Mouse (Mus musculus) right cerebral cortex, postnatal 36 days (tissue): ENCODE measurements around the gene Atg4d.
"Not testable (repeated sequence)": the region's sequence is repeated elsewhere in the genome, so short reads cannot be mapped to it uniquely, and the experiment has no call there.

Source experiments
- DNase-seq, 2 experiments: peaks; one replicate each; pipeline ENCODE4 v3.0.0; 2022; ENCODE audit warnings: low spot score in 2 of 2, mixed read lengths in 1 of 2

Gene Atg4d

DNA sequence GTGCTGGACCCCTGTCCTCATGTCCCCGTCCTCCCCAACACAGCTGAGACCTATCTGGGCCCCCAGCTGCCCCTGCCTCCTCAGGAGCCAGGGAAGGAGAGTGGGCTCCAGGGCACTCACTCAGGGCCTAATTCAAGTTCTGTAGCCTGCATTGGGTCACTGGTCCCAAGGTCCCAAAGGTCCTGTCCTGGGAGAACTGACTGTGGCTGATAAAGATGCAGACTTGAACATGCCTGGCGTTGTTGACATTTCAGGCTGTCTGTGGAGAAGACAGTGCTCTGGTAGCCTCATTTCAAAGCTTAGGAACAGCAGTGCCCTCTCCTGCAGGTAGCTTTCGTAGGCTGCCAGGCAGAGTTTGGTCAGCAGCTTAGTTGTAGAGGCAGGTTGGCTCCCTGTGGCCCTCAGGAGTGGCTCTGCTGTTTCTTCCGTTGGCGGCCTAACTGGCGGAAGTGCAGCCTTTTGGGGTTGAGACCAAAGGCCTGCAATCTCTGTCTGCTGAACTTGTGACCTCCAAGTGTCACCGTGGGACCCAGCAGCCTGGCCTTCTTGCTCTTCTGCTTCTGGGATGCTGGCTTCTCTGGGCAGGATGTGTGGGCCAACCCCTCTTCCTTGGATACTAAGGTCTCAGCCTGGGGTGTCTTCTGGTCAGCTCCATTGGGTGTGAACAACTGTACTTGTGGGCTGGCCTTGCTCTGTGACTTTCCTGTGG is 8.6 kb downstream of the Atg4d start:
- no peak for DNase-seq

DNA sequence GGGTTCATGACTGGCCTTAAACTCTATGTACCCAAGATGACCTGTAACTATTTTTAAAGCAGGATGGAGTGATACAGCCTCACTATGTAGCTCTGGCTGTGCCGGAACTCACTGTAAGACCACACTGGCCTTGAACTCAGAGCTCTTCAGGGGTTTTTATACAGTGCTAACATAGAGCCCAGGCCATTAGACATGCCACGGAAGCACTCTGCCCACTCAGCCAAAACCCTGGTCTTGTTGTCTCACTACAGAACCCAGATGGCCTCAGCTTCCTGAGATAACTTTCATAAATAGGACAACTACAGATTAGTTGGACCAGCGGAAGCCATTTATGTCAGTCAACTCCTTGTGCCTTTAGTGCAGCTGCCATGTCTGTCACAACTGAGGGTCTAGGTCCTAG is 9.2 kb downstream of the Atg4d start:
- DNase-seq, result no peak

DNA sequence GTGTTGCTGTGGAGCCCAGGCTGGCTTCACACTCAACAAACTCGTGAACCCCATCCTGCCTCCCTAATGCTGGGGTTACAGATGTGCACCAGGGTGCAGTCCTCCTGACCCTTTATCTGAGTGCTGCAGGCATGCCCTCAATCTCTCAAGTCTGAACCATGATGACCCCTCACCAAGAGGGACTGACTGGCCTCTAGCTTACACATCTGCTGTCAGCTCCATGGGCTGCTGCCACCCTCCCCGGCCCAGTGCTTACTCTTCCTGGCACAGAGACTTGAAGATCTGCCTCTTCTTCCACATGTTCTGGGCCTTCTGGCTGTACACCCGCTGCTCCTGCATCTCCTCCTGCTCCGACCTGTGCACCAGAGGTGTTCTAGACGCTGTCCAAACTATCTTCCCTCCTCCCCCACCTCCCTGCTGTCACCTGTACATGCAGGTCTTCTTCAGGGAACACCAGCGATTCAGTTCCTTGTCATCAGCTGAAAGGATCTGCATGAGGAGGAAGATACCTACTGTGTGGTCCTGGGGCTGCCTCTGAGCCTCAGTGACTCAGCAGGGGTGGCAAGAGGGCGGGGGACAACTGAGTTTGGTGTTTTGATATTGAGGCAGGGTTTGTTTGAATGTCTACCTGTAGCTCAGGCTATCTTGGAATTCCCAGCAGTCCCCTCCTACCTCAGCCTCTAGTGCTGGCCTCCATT is 10.1 kb downstream of the Atg4d start:
- no peak for DNase-seq

DNA sequence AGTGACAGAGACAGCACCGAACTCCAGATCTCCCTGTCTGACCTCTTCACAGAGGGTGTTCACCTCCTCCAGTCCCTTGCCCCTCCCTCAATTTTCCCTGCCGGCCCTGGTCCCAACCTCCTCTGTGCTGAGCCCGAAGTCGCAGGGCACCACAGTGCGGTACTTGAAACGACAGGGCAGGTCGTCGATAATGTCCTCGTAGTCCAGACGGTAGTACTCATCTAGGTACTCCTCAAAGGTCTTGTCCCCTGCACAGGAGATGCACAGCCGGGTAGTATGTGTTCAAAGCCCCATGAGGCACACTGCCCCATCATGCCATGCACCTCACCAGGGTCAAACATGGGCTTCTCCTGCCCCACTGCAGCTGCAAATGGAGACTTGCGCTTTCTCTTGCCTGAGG is 10.6 kb downstream of the Atg4d start:
- no peak for DNase-seq

DNA sequence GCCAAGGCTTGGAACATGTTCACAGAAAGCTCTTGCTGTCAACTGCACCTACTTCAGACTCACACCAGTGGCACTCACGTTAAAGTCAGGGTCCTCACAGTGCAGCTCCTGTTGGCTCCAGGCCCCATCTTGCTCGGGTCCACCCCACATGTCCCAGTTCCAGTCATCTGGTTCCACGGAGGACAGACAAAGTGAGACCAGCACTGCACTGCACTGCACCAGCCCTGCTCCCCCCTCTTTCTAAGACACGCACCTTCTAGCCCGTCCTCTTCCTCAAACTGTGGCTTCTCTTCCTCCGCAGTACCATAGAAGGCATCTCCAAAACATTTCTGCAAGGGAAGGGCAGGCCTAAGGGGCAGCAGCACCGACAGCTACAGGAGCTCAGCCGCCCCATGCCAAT is 11.2 kb downstream of the Atg4d start:
- DNase-seq, result no peak

DNA sequence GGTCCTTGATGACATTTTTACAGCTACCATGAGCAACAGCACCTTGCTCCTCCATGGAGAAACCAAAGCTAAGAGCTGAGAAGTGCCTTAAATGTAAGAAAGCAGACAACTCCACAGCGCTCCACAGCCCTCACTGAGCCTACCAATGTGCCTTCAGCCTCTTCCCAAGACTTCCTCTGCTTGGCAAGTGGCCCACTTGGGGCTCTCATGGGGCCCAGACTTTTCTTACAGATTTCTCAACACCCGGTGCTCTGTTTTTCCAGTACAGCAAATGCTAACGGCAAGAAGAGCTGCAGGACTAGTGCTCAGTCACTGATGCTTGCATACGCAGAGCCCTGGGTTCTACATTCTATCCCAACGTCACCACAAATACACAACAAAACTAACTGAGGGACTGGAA is 12.7 kb downstream of the Atg4d start:
- no peak for DNase-seq

DNA sequence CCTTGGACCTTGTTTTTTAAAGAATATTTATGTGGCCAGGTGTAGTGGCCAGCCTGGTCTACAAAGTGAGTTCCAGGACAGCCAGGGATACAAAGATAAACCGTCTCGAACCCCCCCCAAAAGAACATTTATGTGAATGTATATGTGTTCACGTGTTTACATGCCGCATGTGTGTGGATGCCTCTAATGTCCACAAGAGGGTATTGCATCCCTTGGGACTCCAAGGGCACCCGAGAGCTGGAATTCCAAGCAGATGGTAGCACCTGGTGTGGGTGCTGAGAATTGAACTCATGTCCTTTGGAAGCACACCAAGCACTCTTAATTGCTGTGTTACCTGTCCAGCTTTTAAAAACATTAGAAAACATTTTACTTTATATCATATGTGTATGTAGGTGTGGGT is 18.5 kb downstream of the Atg4d start:
- DNase-seq, result no peak

DNA sequence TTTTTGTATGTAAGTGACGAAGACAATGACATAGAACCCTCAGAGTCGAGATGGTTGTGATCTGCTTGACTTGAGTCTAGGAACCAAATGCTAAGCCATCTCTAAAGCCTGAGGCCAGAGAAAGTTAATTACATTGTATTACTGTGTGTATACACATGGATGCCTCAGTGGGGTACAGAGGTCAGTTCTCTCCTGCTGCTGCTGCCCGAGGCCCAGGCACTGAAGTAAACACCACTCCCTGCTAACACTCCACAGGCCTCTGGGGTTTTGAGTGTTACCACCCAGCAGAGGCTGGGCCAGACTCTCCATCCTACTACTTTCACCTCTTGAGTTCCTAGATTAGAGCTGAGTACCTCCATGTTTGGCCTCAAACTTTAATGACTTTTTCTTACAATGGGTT is 18.9 kb downstream of the Atg4d start:
- no peak for DNase-seq

DNA sequence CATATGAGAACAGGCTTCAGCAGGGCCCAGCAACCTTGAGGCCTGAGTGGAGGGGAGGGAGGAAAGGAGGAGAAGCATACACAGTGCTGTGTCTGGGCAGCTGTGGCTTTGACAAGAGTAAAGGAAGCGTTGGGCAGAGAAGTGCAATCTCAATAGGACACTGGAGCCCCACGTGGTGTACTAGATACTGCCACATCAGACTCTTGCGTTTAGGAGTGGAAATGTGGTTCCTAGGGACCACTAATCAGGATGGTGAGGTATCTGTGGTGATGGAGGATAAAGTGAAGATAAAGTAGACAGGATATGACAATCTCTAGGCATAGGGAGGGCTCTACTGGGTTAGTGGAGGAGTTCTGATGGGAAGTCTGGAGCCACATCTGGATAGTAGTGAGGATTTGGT is 21.7 kb downstream of the Atg4d start:
- no peak for DNase-seq

DNA sequence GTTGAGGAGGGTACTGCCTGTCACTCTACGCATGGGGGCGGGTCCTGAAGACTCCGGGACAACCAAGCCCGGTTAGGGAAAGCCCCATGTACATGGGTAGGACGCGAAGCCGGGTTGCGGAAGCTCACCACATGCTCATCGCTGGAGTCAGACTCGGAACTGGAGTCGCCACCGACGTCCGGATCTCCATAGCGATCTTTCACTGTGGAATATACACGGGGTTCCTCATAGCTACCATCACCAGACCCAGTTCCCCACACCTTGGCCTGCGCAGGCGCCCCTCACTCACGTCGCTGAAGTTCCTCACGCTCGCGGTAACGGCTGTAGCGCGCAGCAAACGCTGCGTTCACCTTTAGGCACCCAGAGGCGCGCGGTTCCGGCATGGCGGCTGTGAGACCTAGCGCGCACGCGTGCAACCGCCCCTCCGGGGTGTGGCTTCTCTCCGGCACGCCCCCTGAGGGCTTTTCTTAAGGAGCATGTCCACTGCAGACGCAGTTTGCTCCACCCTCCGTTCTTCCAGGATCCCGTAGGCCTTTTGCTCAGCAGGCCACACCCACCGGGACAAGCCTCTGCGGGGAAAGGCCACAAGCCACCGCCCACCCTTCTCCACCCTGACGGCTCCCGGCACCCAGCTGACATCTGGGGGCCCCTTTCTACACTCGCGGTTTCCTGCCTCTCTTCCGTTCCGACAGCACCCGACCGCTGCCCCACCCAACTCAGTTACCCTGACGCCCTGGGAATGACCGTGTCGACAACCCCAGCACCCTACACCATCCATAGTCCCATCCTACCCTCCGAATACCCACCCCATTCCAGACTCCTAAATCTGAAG is 22.7 kb downstream of the Atg4d start, which contains the start of gene Kri1:
TSS of gene Kri1 (minus strand) at position 399 of the 832 bp plus-strand sequence.
- peak; percentile 95 to 97 for DNase-seq

DNA sequence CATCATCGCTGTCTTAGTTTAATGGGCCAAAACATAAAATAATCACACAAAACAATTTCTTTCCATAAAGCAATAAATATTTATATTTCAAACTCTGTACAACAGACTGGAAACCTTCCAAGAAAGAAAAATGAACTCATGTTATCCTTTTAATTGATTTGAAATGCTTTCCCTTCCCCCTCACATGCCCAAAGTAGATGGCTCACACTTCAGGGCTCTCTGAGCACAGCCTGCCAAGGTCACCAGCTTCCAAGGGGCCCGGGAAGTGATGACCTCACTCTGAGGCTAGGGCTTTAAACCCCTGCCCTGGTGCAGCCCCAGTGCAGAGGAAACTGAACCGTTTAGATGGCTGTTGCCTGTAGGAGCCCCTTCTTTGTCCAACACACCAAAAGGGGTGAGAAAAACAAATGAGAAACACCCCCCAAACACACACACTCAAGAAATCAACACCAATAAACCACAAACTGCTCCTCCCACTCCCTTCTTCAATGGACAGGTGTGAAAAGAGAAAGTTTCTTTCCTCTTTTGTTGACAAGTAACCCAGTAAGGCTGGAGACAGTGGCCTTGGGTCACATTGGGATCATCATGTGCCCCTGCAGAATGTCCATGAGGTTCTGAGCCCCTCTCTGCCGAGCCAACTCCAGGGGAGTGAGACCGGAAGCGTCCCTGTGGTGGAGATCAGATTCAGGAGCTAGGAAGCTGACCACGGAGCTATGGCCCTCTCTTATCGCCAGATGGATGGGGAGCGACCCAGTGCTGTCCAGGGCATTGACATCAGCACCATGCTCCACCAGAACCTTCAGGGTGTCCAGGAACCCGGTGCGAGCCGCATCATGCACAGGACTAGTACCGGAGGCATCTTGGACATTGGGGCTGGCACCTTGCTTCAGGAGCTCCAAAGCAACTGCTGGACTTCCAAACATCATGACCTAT is 23.6 kb downstream of the Atg4d start:
- DNase-seq, result no peak

DNA sequence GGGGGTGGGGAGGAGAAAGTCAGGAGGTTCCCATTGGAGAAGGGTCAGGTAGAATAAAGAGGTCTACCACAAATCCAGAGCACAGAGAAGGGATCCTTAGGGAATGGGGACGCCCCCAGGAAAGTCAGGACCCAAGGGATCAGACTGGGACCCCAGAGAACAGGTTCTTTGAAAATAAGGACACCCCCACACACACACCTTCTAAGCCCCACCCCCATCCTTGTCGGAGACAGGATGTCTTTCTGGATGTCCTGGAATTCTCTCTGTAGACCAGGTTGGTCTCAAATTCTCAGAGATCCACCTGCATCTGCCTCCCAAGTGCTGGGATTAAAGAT is 24.2 kb downstream of the Atg4d start:
- no peak for DNase-seq

DNA sequence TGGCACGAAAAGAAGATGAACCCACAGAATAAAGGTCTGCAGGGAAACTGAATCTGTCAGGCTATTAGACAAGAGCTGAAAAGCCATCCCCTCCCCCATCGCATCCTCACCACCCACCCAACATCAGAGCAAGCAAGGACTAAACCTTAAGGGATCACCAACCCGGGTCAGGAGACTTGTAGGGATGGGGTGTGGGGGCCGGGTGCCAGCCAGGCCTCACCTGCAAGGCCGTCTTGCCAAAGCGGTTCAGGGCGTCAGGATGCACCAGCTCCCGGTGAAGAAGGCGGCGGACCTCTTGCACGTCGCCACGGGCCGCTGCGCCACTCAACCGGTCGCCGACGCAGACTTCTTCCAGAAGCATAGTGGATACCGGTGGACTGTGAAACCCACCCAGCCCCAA is 25.5 kb downstream of the Atg4d start:
- DNase-seq, result peak in 1 of 2 experiments; percentile 44

DNA sequence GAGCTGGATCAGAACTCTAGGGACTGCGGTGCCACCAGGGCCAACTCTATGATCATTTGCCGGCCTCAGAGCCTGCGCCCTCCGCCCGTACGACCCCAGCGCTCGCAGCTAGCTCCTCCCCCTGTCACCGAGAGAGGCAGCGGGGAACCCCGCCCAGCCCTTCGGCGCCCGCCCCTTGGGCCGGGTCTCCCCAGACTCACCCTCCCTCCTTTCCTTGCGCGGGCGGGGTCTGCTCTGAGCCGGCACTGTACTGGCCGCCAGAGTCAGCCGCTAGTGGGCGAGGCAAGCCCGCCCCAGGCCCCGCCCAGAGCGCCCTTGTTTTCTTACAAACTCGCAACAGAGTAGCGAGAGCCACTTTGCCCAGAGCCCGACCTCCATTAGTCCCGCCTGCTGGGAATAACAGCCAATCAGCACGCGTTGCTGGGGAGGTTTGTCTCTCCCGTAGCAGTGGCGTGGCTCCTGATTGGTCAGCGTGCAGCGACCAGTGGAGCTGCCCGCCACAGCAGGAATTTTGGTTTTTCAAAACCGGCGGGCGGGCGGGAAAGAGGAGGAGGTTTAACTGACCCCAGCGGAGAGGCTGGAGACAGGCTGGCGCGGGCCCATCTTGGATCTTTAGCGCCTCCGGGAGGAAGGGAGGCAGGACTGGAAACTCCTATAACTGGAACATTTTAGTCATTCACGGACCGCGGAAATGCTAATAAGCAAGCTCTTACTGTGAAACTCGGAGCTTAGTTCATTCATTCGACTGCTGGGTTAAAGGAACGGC is 26.1 kb downstream of the Atg4d start, which contains the start of gene Cdkn2d:
TSS of gene Cdkn2d (minus strand) at position 386 of the 766 bp plus-strand sequence.
- peak; percentile 100 for DNase-seq

DNA sequence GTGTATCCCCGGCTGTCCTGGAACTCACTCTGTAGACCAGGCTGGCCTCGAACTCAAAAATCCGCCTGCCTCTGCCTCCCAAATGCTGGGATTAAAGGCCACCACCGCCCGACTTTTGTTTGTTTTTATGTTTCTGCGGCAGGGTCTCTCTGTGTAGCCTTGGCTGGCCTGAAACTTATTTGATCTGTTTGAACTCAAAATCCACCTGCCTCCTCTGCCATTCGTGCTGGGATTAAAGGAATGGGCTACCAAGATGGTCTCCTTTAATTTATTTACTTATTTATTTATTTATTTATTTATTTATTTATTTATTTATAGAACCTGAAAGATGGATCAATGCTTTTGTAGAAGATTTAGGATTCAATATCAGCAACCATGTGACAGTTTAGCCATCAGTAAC is 26.8 kb downstream of the Atg4d start:
- DNase-seq, result not testable (repeated sequence)

DNA sequence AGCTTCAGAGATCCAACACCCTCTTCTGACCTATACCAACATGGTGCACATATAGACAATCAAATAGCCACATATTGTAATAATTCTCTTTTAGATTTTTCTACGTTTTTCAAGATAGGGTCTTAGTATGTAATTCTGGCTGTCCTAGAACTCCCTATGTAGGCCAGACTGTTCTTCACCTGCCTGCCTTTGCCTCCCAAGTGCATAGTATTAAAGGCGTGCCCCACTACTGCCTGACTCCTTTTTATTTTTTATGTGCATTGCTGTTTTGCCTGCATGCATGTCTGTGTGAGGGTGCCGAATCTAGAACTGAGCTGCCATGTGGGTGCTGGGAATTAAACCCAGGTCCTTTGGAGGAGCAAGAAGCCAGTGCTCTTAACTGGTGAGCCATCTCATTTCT is 27.2 kb downstream of the Atg4d start:
- DNase-seq, result no peak

DNA sequence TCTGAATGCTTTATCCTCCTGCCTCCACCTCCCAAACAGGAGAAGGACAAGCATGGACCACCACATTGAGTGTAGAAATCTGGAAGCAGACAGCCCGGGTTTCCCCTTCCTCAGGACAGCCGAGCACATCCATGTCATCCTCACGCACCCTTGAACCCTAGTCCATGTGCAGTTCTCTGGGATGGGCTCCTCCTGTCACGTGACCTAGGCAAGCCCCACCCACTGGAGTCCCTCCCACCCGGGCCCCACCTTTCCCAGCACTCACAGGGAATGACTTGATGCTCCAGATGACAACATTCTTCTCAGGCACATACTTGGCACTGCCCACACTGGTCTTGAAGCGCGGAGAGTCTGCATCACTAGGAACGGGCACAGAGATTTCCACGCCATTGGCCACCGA is 33.9 kb downstream of the Atg4d start:
- DNase-seq, result no peak

DNA sequence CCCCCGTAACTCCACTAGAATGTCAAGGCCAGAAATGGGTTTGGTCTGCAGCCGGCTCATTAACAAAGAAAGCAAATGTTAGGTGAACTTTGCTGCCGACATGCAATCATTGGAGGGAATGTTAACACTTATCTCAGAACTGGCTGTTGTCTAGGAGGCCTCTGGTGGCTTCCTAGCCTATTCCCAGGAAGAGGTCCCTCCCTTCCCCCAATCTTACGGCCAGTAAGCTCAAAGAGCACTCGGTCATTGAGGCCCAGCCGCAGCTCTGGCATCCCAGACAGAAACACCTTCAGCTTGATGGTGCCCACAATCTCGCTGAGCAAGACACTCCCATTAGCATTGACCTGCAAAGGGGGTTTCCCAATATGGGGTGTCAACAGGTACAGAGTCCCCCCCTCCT is 40.0 kb downstream of the Atg4d start:
- DNase-seq, result no peak

DNA sequence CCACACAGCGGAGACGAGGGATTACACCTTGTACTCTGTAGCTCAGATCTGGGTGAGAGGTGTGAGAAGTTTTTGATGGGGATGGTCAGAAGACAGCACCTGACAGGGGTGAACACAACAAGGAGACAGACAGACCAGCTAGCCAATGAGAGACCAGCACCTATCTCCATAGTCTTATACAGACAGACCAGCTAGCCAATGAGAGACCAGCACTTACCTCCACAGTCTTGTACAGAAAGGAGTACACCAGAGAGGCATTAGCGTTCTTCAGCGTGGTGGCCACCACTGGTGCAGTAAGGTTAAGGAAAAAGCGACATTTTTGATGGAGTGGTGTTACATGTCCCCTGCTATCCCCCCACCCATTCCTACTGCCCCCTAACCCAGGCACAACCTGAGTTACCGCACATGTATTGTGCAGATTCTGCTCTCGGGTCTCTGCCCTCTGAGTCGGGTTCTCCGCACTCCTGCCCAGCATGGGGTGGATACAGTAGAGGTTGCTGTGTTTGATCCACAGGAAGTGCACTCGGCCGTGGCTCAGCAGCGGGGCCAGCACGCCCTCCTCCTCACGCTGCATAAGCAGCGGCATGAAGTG is 44.2 kb downstream of the Atg4d start:
- no peak for DNase-seq

DNA sequence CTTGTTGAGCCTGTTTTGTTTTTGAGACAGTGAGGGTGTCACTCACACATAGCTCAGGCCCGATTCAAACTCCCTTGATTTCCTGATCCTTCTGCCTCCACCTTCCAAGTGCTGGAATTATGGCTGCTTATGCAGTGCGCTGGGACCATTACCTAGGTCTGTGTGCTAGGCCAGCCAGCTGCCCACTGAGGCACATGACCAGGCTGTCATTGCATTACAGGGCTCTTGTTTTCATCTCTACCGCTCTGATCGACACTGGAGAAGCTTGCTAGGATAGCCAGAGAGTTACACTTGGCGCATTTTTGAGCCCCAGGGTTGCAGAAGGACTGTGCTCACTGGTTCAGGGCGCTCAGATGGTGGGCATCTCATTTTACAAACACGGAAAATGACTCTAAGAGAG is 46.6 kb downstream of the Atg4d start:
- no peak for DNase-seq
